Mouse (Mus musculus) myocyte (in vitro differentiated cells): ENCODE results near the gene 1600014C23Rik. TPM values are rescaled to one million over a fixed set of nuclear protein-coding genes. Genes with fewer than 3 reads are reported as not detected.

ENCODE experiments used
- H3K27me3 ChIP-seq: one replicate; pipeline ENCODE4 v1.6.1; 2011; ENCODE audit not compliant: control insufficient read depth, insufficient read depth, insufficient read length
- H3K36me3 ChIP-seq: one replicate; pipeline ENCODE4 v1.6.1; 2011; ENCODE audit not compliant: control insufficient read depth, insufficient read depth
- H3K4me2 ChIP-seq: one replicate; pipeline ENCODE4 v1.6.1; 2011; ENCODE audit warnings: low read depth, control low read depth
- H3K4me3 ChIP-seq: one replicate; pipeline ENCODE4 v1.5.1; 2011; ENCODE audit warnings: mild to moderate bottlenecking, control low read depth, moderate library complexity
- H3K79me2 ChIP-seq: one replicate; pipeline ENCODE4 v1.6.1; 2011; ENCODE audit not compliant: control insufficient read depth, insufficient read depth
- H3ac ChIP-seq: one replicate; pipeline ENCODE4 v1.6.1; 2011; ENCODE audit not compliant: control insufficient read depth, insufficient read length
- CEBPB ChIP-seq: IDR thresholded peaks from 2 replicates; pipeline ENCODE4 v1.6.1; 2011; ENCODE audit warnings: mild to moderate bottlenecking, moderate library complexity; ENCODE audit not compliant: poor library complexity, insufficient read depth, severe bottlenecking
- E2F4 ChIP-seq: IDR thresholded peaks from one replicate; pipeline ENCODE4 v1.6.1; 2011; ENCODE audit warnings: mild to moderate bottlenecking, control low read depth, moderate library complexity; ENCODE audit not compliant: insufficient read depth
- MAX ChIP-seq: IDR thresholded peaks from one replicate; pipeline ENCODE4 v1.6.1; 2011; ENCODE audit warnings: low read depth, mild to moderate bottlenecking, control low read depth
- MYOD1 ChIP-seq, 3 experiments: IDR thresholded peaks; one replicate each; pipeline ENCODE4 v1.6.1; 2011; ENCODE audit warnings: control low read depth in 2 of 3, low read depth in 2 of 3, mild to moderate bottlenecking in 2 of 3, moderate library complexity in 1 of 3; ENCODE audit not compliant: insufficient read length in 2 of 3, control insufficient read depth in 1 of 3
- MYOG ChIP-seq, 3 experiments: IDR thresholded peaks; one replicate each; pipeline ENCODE4 v1.6.1; 2011; ENCODE audit warnings: control low read depth in 2 of 3, low read depth in 2 of 3, mild to moderate bottlenecking in 2 of 3; ENCODE audit not compliant: insufficient read length in 2 of 3, control insufficient read depth in 1 of 3, insufficient read depth in 1 of 3
- POLR2A ChIP-seq: IDR thresholded peaks from one replicate; pipeline ENCODE4 v1.6.1; 2011; ENCODE audit warnings: low read depth, mild to moderate bottlenecking, control low read depth, moderate library complexity; ENCODE audit not compliant: insufficient read length
- POLR2AphosphoS2 ChIP-seq: IDR thresholded peaks from one replicate; pipeline ENCODE4 v1.6.1; 2011; ENCODE audit warnings: low read depth, control low read depth; ENCODE audit not compliant: insufficient read length
- REST ChIP-seq: IDR thresholded peaks from one replicate; pipeline ENCODE4 v1.6.1; 2011; ENCODE audit warnings: mild to moderate bottlenecking, control low read depth, moderate library complexity; ENCODE audit not compliant: insufficient read depth, insufficient read length
- SRF ChIP-seq: IDR thresholded peaks from one replicate; pipeline ENCODE4 v1.6.1; 2011; ENCODE audit warnings: low read depth; ENCODE audit not compliant: control insufficient read depth, insufficient read length
- TCF12 ChIP-seq: IDR thresholded peaks from one replicate; pipeline ENCODE4 v1.6.1; 2011; ENCODE audit warnings: mild to moderate bottlenecking, control low read depth; ENCODE audit not compliant: poor library complexity, insufficient read depth, severe bottlenecking
- TCF3 ChIP-seq: IDR thresholded peaks from one replicate; pipeline ENCODE4 v1.6.1; 2011; ENCODE audit warnings: low read depth, control low read depth; ENCODE audit not compliant: insufficient read length
- USF1 ChIP-seq: IDR thresholded peaks from one replicate; pipeline ENCODE4 v1.6.1; 2011; ENCODE audit warnings: low read depth, mild to moderate bottlenecking, control low read depth, moderate library complexity
- polyA plus RNA-seq: library from polyadenylated mRNA; unstranded; fragments of >200 nt; fragmentation: generic; extraction: Trizol; gene quantifications from one replicate; pipeline ENCODE4 v1.2.1, GENCODE M21; 2012; ENCODE audit warnings: missing spikeins

Gene 1600014C23Rik
- polyA plus RNA-seq, 1 experiment = 0.17 TPM

DNA sequence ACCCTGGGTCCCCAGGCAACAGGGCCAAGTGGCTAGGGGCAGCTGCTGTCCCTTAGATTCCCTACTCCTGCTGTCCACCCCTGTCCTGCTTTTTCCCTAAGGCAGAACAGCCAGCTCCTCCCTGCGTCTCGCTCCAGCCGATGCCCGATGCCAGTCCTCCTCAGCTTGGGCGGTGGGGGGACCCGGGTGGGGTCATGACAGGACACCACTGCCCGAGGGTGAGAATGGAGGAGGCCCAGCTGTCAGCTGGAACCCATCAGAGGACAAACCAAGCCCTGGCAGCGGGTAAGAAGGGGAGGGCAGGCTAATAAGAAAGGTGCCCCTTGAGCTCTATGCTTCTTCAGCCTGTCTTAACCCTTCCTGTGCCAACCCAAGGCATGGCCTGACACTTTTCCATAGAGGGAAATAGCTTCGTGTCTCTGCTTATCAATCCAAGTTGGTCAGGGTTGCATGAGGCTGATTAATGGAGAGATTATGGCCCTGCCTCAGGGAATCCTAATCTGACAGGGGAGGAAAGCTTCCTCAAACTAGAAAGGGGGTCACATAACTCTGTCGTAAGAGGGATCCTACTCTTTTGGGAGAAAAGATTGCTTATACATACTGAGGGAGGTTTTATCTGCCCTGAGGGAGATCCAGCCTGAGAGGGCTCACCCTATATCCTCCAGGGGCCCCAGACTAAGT is 27.5 kb upstream of the 1600014C23Rik start:
- no peak overlapping the region for H3ac ChIP-seq
- H3K79me2 ChIP-seq = no peaks in the 10 kb centered on the region
- no peak overlapping the region for H3K4me2 ChIP-seq
- no peaks in the 10 kb centered on the region for H3K27me3 ChIP-seq
- no peak for TF ChIP-seq MAX
- TF ChIP-seq POLR2AphosphoS2 = no peak
- no peak for TF ChIP-seq POLR2A
- TF ChIP-seq MYOD1 (IDR thresholded peaks at IDR 0.05; ENCODE audit: control insufficient read depth in 1 of 3, insufficient read length in 2 of 3, low read depth in 2 of 3) = no peak
- TF ChIP-seq SRF = no peak
- no peak for TF ChIP-seq E2F4
- no peak for TF ChIP-seq TCF3
- TF ChIP-seq TCF12 = no peak
- TF ChIP-seq CEBPB = no peak
- no peak for TF ChIP-seq MYOG (IDR thresholded peaks at IDR 0.05; ENCODE audit: control insufficient read depth in 1 of 3, insufficient read depth in 1 of 3, insufficient read length in 2 of 3, low read depth in 2 of 3)
- TF ChIP-seq USF1 = no peak
- no peak for TF ChIP-seq REST
- H3K36me3 ChIP-seq = no peaks in the 10 kb centered on the region
- no peak overlapping the region for H3K4me3 ChIP-seq

DNA sequence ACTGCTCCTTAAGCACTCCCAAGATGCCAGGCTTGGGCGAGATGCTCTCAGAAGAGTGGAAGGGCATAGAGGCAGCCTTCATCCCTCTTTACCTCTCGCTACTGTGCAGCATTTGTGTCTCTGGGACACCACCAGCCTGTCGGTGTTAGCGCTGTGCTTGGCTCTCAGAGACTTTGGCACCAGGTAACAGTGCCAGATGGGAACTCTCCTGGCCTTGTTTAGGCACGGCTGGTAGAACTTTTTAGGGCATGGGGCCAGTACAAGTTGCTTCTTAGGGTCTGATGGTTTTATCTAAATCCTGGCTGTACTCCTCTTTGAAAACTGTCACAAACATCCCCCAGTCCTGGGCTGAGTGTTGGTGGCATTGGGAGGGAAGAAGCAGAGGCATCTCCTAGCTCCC is 26.1 kb upstream of the 1600014C23Rik start:
- Histone ChIP-seq H3K4me3 (no peak overlapping the region), H3ac (no peak overlapping the region)
- TF ChIP-seq TCF12 (no peak), MAX (no peak), SRF (no peak), TCF3 (no peak), POLR2AphosphoS2 (no peak), REST (no peak), USF1 (no peak), MYOG (IDR thresholded peaks at IDR 0.05; ENCODE audit: control insufficient read depth in 1 of 3, insufficient read depth in 1 of 3, insufficient read length in 2 of 3, low read depth in 2 of 3) (no peak), POLR2A (no peak), E2F4 (no peak)

DNA sequence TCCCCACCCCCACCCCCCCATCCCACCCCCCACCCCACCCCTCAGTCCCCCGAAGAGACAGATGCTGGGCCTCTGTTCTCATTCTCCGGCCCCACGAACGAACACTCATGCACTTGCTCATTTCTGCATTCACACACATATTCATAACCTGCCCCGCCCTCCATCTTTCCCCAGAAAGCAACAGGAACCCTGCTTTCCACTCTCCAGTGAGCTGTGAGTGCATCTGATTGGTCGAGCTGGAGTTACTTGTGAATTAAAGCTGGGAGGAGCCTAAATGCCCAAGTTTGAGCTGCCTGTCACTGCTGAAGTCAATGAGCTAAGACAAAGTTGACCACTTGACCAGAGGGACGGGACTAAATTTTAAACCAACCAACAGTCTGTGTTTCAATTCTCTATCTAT is 25.2 kb upstream of the 1600014C23Rik start:
- H3K27me3 ChIP-seq = no peaks in the 10 kb centered on the region
- no peak overlapping the region for H3ac ChIP-seq
- no peaks in the 10 kb centered on the region for H3K79me2 ChIP-seq
- H3K36me3 ChIP-seq = no peaks in the 10 kb centered on the region
- no peak for TF ChIP-seq MYOD1 (IDR thresholded peaks at IDR 0.05; ENCODE audit: control insufficient read depth in 1 of 3, insufficient read length in 2 of 3, low read depth in 2 of 3)
- no peak for TF ChIP-seq SRF
- TF ChIP-seq MAX = no peak
- TF ChIP-seq MYOG (IDR thresholded peaks at IDR 0.05; ENCODE audit: control insufficient read depth in 1 of 3, insufficient read depth in 1 of 3, insufficient read length in 2 of 3, low read depth in 2 of 3) = no peak
- no peak for TF ChIP-seq TCF12
- no peak for TF ChIP-seq POLR2AphosphoS2
- no peak for TF ChIP-seq CEBPB
- TF ChIP-seq REST = no peak
- TF ChIP-seq POLR2A = no peak
- TF ChIP-seq USF1 = no peak
- TF ChIP-seq E2F4 = no peak
- TF ChIP-seq TCF3 = no peak
- H3K4me2 ChIP-seq = no peak overlapping the region
- H3K4me3 ChIP-seq = no peak overlapping the region

More for the DNA sequence above, 26.1 kb upstream of the 1600014C23Rik start:
- Histone ChIP-seq H3K79me2 (no peaks in the 10 kb centered on the region), H3K4me2 (no peak overlapping the region), H3K36me3 (no peaks in the 10 kb centered on the region), H3K27me3 (no peaks in the 10 kb centered on the region)

DNA sequence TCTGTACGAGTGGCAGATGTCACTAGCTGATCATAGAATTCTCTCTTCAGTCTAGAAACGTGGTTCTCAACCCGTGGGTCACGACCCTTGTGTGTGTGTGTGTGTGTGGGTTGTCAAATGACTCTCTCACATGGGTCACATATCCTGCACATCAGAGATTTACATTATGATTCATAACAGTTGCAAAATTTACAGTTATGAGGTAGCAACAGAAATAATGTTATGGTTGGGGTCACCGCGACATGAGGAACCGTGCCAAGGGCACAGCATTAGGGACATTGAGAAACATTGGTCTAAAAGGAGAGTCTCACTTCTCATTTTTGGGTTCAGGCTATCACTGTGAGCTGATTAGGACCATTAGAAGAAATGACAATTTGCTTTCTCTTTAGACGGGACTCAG is 24.3 kb upstream of the 1600014C23Rik start:
- H3K27me3 ChIP-seq = no peaks in the 10 kb centered on the region

More for the DNA sequence above, 24.3 kb upstream of the 1600014C23Rik start:
- no peak overlapping the region for H3K4me2 ChIP-seq
- no peak overlapping the region for H3K4me3 ChIP-seq
- H3ac ChIP-seq = no peak overlapping the region
- no peaks in the 10 kb centered on the region for H3K79me2 ChIP-seq
- H3K36me3 ChIP-seq = no peaks in the 10 kb centered on the region
- TF ChIP-seq USF1 (no peak), REST (no peak), POLR2A (no peak), TCF3 (no peak), TCF12 (no peak), CEBPB (no peak), MYOG (IDR thresholded peaks at IDR 0.05; ENCODE audit: control insufficient read depth in 1 of 3, insufficient read depth in 1 of 3, insufficient read length in 2 of 3, low read depth in 2 of 3) (no peak), POLR2AphosphoS2 (no peak), E2F4 (no peak), SRF (no peak), MAX (no peak), MYOD1 (IDR thresholded peaks at IDR 0.05; ENCODE audit: control insufficient read depth in 1 of 3, insufficient read length in 2 of 3, low read depth in 2 of 3) (no peak)
